21 mouse cellular contexts compared by ENCODE assay signal in genomic region chrX:74359171-74359570, GRCm38 (mm10). TPM values are rescaled to one million over a fixed set of nuclear protein-coding genes. Genes with fewer than 3 reads are reported as not detected.
DNase-seq lines count a peak whose midpoint lies in the region; ATAC-seq and TF ChIP-seq lines count a peak whose summit lies in the region.
"Had no signal": no experiment of that assay in that cellular context is flagged by ENCODE, and none has a peak within 500 bp of the region (broad histone marks: within the 10 kb centered on the region; RNA-seq: fewer than 3 reads in every experiment).

No protein-coding gene starts in this region.

- no peak for ATAC-seq in lung, embryonic 14.5 days (ENCODE audit: insufficient read depth)
- ATAC-seq: forebrain, embryonic 13.5 days; intestine, postnatal 0 days; Patski had no signal

- no peaks in the 10 kb centered on the region for H3K9me3 ChIP-seq in lung, embryonic 14.5 days (ENCODE audit: low read depth, low read length)
- H3K9me3 ChIP-seq: forebrain, embryonic 13.5 days; heart, embryonic 10.5 days; hindbrain, embryonic 15.5 days; lung, embryonic 15.5 days; midbrain, embryonic 10.5 days; neural tube, embryonic 12.5 days had no signal

- no peak overlapping the region for H3K4me2 ChIP-seq in lung, embryonic 14.5 days
- H3K4me2 ChIP-seq: forebrain, embryonic 13.5 days; hindbrain, embryonic 15.5 days; lung, embryonic 15.5 days; neural tube, embryonic 12.5 days had no signal

- TF ChIP-seq CTCF in lung, embryonic 14.5 days (IDR thresholded peaks at IDR 0.05; ENCODE audit: low read depth) = no peak

- no peaks in the 10 kb centered on the region for H3K27me3 ChIP-seq in lung, embryonic 14.5 days (ENCODE audit: insufficient read depth, low read length)
- H3K27me3 ChIP-seq: forebrain, embryonic 13.5 days; hindbrain, embryonic 15.5 days; lung, embryonic 15.5 days; neural tube, embryonic 12.5 days had no signal

- no peaks in the 10 kb centered on the region for H3K36me3 ChIP-seq in lung, embryonic 14.5 days (ENCODE audit: insufficient read depth)
- H3K36me3 ChIP-seq: heart, embryonic 10.5 days; hindbrain, embryonic 15.5 days; lung, embryonic 15.5 days; midbrain, embryonic 10.5 days; neural tube, embryonic 12.5 days had no signal

- H3K9ac ChIP-seq in lung, embryonic 14.5 days = no peak overlapping the region
- H3K9ac ChIP-seq: forebrain, embryonic 13.5 days; hindbrain, embryonic 15.5 days; lung, embryonic 15.5 days; neural tube, embryonic 12.5 days had no signal

- peak; percentile 21 for DNase-seq in urinary bladder, adult 2 months (ENCODE audit: low spot score)
- no peak for DNase-seq in urinary bladder, postnatal 4 days (ENCODE audit: low spot score in 2 of 2)
- DNase-seq in gonadal fat pad, adult 2 months (ENCODE audit: low read depth) = peak; percentile 41
- DNase-seq in lung, embryonic 14.5 days = peak; percentile 30
- DNase-seq in embryo, embryonic 10 days (ENCODE audit: low spot score) = no peak
- no peak for DNase-seq in cerebellum, adult 11 months
- DNase-seq in adrenal gland, postnatal 25 days = no peak
- DNase-seq: cerebellum, adult 9-10 months; gastrocnemius, postnatal 25 days; heart, postnatal 10 days; layer of hippocampus, adult 9-11 months; spleen, adult 18-20 months; thymus, postnatal 14 days had no signal

- no peaks in the 10 kb centered on the region for H3K4me1 ChIP-seq in lung, embryonic 14.5 days (ENCODE audit: insufficient read depth)
- H3K4me1 ChIP-seq: forebrain, embryonic 13.5 days; heart, embryonic 10.5 days; hindbrain, embryonic 15.5 days; lung, embryonic 15.5 days; midbrain, embryonic 10.5 days; neural tube, embryonic 12.5 days had no signal

- H3K4me3 ChIP-seq in lung, embryonic 14.5 days (ENCODE audit: low read depth, low read length) = no peak overlapping the region
- H3K4me3 ChIP-seq: forebrain, embryonic 13.5 days; heart, embryonic 10.5 days; hindbrain, embryonic 15.5 days; lung, embryonic 15.5 days; midbrain, embryonic 10.5 days; neural tube, embryonic 12.5 days had no signal

- 36% methylated on average over 11 of the region's 11 CpGs for WGBS in lung, embryonic 14.5 days

- H3K27ac ChIP-seq in lung, embryonic 14.5 days (ENCODE audit: low read depth) = no peak overlapping the region
- H3K27ac ChIP-seq: forebrain, embryonic 13.5 days; heart, embryonic 10.5 days; hindbrain, embryonic 15.5 days; lung, embryonic 15.5 days; midbrain, embryonic 10.5 days; neural tube, embryonic 12.5 days had no signal

RNA-seq across cellular contexts. Expression of gene Lage3, which starts 5.8 kb away (rescaled TPM):
- 67.1 and 87.5 TPM in 2 replicates for polyA plus RNA-seq in urinary bladder, adult 2 months (2012; rRNA removed)
- polyA plus RNA-seq in gonadal fat pad, adult 2 months (2012; rRNA removed) = 84.5 and 107 TPM in 2 replicates
- 113 and 114 TPM in 2 replicates for polyA plus RNA-seq in lung, embryonic 14.5 days (2014; fragmentation: Nextera tagmentation; extraction: Ambion mirVana)
- 49.0 and 66.8 TPM in 2 replicates for total RNA-seq in adrenal gland, postnatal 25 days (2021)

RNA-seq across cellular contexts. Expression of gene Ubl4a, which starts 13.8 kb away (rescaled TPM):
- polyA plus RNA-seq in urinary bladder, adult 2 months (2012; rRNA removed) = 54.3 and 66.7 TPM in 2 replicates
- polyA plus RNA-seq in gonadal fat pad, adult 2 months (2012; rRNA removed) = 47.6 and 59.2 TPM in 2 replicates
- 88.8 and 90.6 TPM in 2 replicates for polyA plus RNA-seq in lung, embryonic 14.5 days (2014; fragmentation: Nextera tagmentation; extraction: Ambion mirVana)
- 59.6 and 60.7 TPM in 2 replicates for total RNA-seq in adrenal gland, postnatal 25 days (2021)

RNA-seq across cellular contexts. Expression of gene Slc10a3, which starts 14.0 kb away (rescaled TPM):
- 14.1 and 18.0 TPM in 2 replicates for polyA plus RNA-seq in urinary bladder, adult 2 months (2012; rRNA removed)
- 27.1 and 30.5 TPM in 2 replicates for polyA plus RNA-seq in gonadal fat pad, adult 2 months (2012; rRNA removed)
- polyA plus RNA-seq in lung, embryonic 14.5 days (2014; fragmentation: Nextera tagmentation; extraction: Ambion mirVana) = 22.9 and 23.2 TPM in 2 replicates
- 18.0 and 20.4 TPM in 2 replicates for total RNA-seq in adrenal gland, postnatal 25 days (2021)

RNA-seq across cellular contexts. Expression of gene Plxna3, which starts 30.3 kb away (rescaled TPM):
- 16.4 and 17.9 TPM in 2 replicates for polyA plus RNA-seq in urinary bladder, adult 2 months (2012; rRNA removed)
- 24.7 and 30.8 TPM in 2 replicates for polyA plus RNA-seq in gonadal fat pad, adult 2 months (2012; rRNA removed)
- polyA plus RNA-seq in lung, embryonic 14.5 days (2014; fragmentation: Nextera tagmentation; extraction: Ambion mirVana) = 8.7 and 11.9 TPM in 2 replicates
- 9.9 and 21.7 TPM in 2 replicates for total RNA-seq in adrenal gland, postnatal 25 days (2021)

RNA-seq across cellular contexts. Expression of gene Fam3a, which starts 33.9 kb away (rescaled TPM):
- polyA plus RNA-seq in urinary bladder, adult 2 months (2012; rRNA removed) = 38.3 and 40.6 TPM in 2 replicates
- polyA plus RNA-seq in gonadal fat pad, adult 2 months (2012; rRNA removed) = 64.3 and 70.1 TPM in 2 replicates
- polyA plus RNA-seq in lung, embryonic 14.5 days (2014; fragmentation: Nextera tagmentation; extraction: Ambion mirVana) = 34.2 and 37.1 TPM in 2 replicates
- 22.2 and 26.2 TPM in 2 replicates for total RNA-seq in adrenal gland, postnatal 25 days (2021)

Comparison
In these comparisons a context has a peak if more than half of its experiments do, and no peak if none do; other contexts are left out.
1. DNase-seq: peak in urinary bladder, adult 2 months (single experiment), gonadal fat pad, adult 2 months (single experiment) and lung, embryonic 14.5 days (single experiment); none in urinary bladder, postnatal 4 days (0 of 2), embryo, embryonic 10 days (single experiment), cerebellum, adult 11 months (single experiment) and adrenal gland, postnatal 25 days (single experiment).